Mouse (Mus musculus) cerebellum, adult 2 months (tissue): ENCODE data around the gene Ubtd2. TPM values are rescaled to one million over a fixed set of nuclear protein-coding genes. Genes with fewer than 3 reads are reported as not detected.
A peak's percentile ranks its signal among the peaks of the same experiment; 100 is the strongest.

ENCODE experiments used
- DNase-seq, 2 experiments: peaks; one replicate each; pipeline ENCODE4 v3.0.0; 2021
- H3K27ac ChIP-seq: fragments of 200-500 bp; 2 replicates; pipeline ENCODE4 v1.5.1; 2012; ENCODE audit warnings: low read length, control low read depth, inconsistent platforms; ENCODE audit not compliant: insufficient read depth
- H3K27me3 ChIP-seq: fragments of 200-500 bp; 2 replicates; pipeline ENCODE4 v1.6.1; 2012; ENCODE audit warnings: inconsistent platforms, mild to moderate bottlenecking, low read length, moderate library complexity; ENCODE audit not compliant: control insufficient read depth, insufficient read depth
- H3K4me1 ChIP-seq: fragments of 200-500 bp; 2 replicates; pipeline ENCODE4 v1.6.1; 2011; ENCODE audit warnings: low read length; ENCODE audit not compliant: control insufficient read depth, insufficient read depth
- H3K4me3 ChIP-seq: fragments of 200-500 bp; replicated peaks from 2 replicates; pipeline ENCODE3; 2011; ENCODE audit warnings: mild to moderate bottlenecking, low read depth, low read length, control low read depth; ENCODE audit not compliant: insufficient read depth
- CTCF ChIP-seq: fragments of 200-500 bp; IDR thresholded peaks from 2 replicates; pipeline ENCODE4 v1.5.1; 2011; ENCODE audit warnings: low read depth, mild to moderate bottlenecking, control low read depth, low read length, moderate library complexity, borderline replicate concordance; ENCODE audit not compliant: insufficient read depth
- POLR2A ChIP-seq: fragments of 200-500 bp; IDR thresholded peaks from 2 replicates; pipeline ENCODE4 v1.6.1; 2011; ENCODE audit warnings: low read length, control low read depth, borderline replicate concordance; ENCODE audit not compliant: insufficient read depth
- WGBS: fragments of 180-500 bp; shearing (Covaris S2); methylation state at CpG from one replicate; pipeline ENCODE4 v1.1.7; 2018; 5-methylcytosine and 5-hydroxymethylcytosine counted together
- polyA plus RNA-seq: library from polyadenylated mRNA; depleted of rRNA; stranded (reverse); fragments of >200 nt; gene quantifications from 2 replicates; pipeline ENCODE4 v1.2.3, GENCODE M21; 2012

Gene Ubtd2
- polyA plus RNA-seq, 1 experiment = 26.4 TPM

- Histone ChIP-seq H3K4me1 (peaks cover 3% of the 10 kb centered on the region; the same call in 1 of the 2 replicates), H3K4me3 (no peak overlapping the region), H3K27ac (no peak overlapping the region), H3K27me3 (no peaks in the 10 kb centered on the region)
- 33% methylated on average over 2 of the region's 2 CpGs for WGBS
- TF ChIP-seq CTCF (no peak), POLR2A (no peak)
- no peak for DNase-seq
Measured at GRCm38 (mm10) chr11:32471925-32472324, 16.8 kb downstream of the Ubtd2 start.

DNA sequence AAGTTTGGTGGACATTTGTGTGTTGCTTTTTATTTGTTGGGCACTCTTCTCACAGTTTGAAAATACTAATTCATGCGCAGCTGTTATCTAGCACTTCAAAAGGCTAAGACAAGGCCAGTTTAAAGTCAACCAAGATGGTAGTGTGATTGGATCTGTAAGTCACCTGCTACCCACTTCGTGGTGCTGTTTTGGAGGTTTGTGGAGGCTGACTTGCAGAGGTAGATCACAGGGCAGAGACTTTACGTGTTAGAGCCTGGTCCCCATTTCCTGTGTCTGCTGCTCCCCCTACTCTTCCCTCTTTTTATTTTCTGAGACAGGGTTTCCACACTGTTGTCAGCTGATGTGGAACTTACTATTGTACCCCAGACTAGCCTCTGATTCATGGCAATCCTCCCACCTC lies 19.6 kb downstream of the Ubtd2 start:
- no peak for TF ChIP-seq CTCF
- TF ChIP-seq POLR2A = no peak
- DNase-seq = no peak
- Histone ChIP-seq H3K4me3 (no peak overlapping the region), H3K4me1 (0 out of 2 replicates have a peak, but pooled peaks cover 2% of the 10 kb centered on the region), H3K27ac (no peak overlapping the region), H3K27me3 (no peaks in the 10 kb centered on the region)
- 88% methylated on average over 3 of the region's 3 CpGs for WGBS

- Histone ChIP-seq H3K27ac (no peak overlapping the region), H3K4me1 (peaks cover 2% of the 10 kb centered on the region; the same call in 1 of the 2 replicates), H3K27me3 (no peaks in the 10 kb centered on the region), H3K4me3 (no peak overlapping the region)
- TF ChIP-seq CTCF = 0 out of 2 replicates have a peak, but pooled peaks have one; percentile 3
- no peak for TF ChIP-seq POLR2A
- 78% methylated on average over 5 of the region's 5 CpGs for WGBS
- no peak for DNase-seq
Measured at GRCm38 (mm10) chr11:32475487-32476236, 20.5 kb downstream of the Ubtd2 start.

- TF ChIP-seq POLR2A (no peak), CTCF (no peak)
- Histone ChIP-seq H3K4me3 (no peak overlapping the region), H3K27me3 (no peaks in the 10 kb centered on the region), H3K27ac (no peak overlapping the region), H3K4me1 (peaks cover 11% of the 10 kb centered on the region)
- DNase-seq = peak; percentile 41 to 83
- 32% methylated on average over 2 of the region's 2 CpGs for WGBS
Measured at GRCm38 (mm10) chr11:32481525-32481924, 26.4 kb downstream of the Ubtd2 start.

DNA sequence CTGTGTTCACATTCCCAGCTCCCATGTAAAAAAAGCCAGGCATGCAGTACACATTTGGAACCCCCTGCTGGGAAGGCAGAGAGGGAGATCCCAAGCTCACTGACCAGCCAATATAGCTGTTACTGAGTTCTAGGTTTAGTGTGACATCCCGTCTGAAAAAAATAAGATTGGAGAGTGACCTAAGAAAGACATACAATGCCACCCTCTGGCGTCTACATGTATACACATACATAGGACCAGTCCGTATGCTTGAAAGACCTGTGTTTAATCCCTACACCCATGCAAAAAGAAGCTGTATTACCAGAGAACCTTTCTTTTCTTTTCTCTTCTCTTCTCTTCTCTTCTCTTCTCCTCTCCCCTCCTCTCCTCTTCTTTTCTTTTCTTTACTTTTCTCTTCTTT lies 30.1 kb downstream of the Ubtd2 start:
- 72% methylated on average over 3 of the region's 3 CpGs for WGBS

DNA sequence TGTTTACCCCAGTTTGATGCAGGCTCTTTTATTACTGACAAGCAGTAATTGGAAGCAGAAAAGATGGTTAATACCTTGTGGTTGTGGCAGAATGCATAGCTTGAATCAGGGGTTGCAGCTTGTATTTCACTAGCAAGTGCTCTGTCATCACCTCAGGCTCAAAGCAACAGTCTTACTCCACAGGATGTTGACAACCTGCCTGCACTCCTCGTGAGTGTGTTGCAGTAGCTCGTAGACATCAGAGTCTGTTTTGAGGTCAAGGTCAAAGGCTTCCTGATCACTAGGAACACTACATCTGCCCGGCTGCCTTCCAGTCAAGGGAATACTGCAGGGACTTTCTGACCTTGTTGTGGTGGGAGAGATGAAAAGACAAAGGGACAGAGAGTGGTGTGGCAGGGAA lies 31.5 kb downstream of the Ubtd2 start:
- H3K4me3 ChIP-seq = no peak overlapping the region
- no peak for DNase-seq
- H3K4me1 ChIP-seq = peaks cover 9% of the 10 kb centered on the region
- TF ChIP-seq POLR2A (no peak), CTCF (no peak)
- no peak overlapping the region for H3K27ac ChIP-seq
- H3K27me3 ChIP-seq = no peaks in the 10 kb centered on the region
- WGBS = 38% methylated on average over 3 of the region's 3 CpGs

More for the DNA sequence above, 30.1 kb downstream of the Ubtd2 start:
- Histone ChIP-seq H3K27me3 (no peaks in the 10 kb centered on the region), H3K4me1 (peaks cover 11% of the 10 kb centered on the region), H3K4me3 (no peak overlapping the region), H3K27ac (no peak overlapping the region)
- DNase-seq = no peak
- TF ChIP-seq CTCF (no peak), POLR2A (no peak)

DNA sequence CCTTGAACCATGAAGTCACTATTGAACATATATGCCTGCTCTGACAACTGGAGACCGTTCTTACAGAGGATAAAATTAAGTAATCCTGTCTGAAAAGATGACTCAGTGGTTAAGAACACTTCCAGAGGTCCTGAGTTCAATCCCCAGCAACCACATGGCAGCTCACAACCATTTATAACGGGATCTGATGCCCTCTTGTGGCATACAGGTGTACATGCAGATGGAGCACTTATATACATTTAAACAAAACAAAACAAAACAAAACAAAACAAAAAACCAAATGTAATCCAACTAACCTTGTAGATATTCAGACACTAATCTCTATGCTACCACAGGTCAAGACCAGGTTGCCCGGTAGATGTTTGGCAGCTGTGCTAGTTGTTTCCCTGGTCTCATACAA lies 32.3 kb downstream of the Ubtd2 start:
- no peak for DNase-seq
- Histone ChIP-seq H3K27me3 (no peaks in the 10 kb centered on the region), H3K4me3 (no peak overlapping the region), H3K4me1 (peaks cover 2% of the 10 kb centered on the region), H3K27ac (no peak overlapping the region)
- WGBS = 91% methylated on average over 3 of the region's 3 CpGs
- TF ChIP-seq CTCF (no peak), POLR2A (no peak)

DNA sequence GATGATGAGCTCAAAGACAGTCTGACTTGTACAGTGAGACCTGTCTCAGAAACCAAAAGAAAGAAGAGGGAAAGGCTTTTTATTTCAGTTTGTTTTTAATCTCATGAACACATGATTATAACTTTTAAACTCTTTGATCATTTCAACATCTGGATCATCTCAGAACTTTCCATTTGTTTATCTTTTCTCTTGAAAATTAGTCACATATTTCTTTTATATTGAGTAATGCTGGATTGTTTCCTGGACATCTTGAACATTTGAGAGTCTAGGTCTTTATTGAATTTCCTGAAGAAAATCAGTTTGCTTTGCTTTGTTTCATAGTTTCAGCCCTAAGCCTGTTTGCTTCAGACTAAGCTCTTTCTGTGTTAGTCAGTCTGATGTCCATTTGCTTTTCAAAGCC lies 33.2 kb downstream of the Ubtd2 start:
- Histone ChIP-seq H3K4me3 (no peak overlapping the region), H3K27me3 (no peaks in the 10 kb centered on the region), H3K27ac (no peak overlapping the region), H3K4me1 (no peaks in the 10 kb centered on the region; the same call in 1 of the 2 replicates)
- no peak for TF ChIP-seq CTCF
- TF ChIP-seq POLR2A = no peak
- no peak for DNase-seq
